Mouse (Mus musculus) embryonic facial prominence, embryonic 15.5 days (tissue): ENCODE measurements around the gene 3110009E18Rik. TPM values are rescaled to one million over a fixed set of nuclear protein-coding genes. Genes with fewer than 3 reads are reported as not detected.
A peak's percentile ranks its signal among the peaks of the same experiment; 100 is the strongest.

Experiments used
- ATAC-seq: fragments of 200-750 bp; cut with Nextera tagmentation; 2 replicates; pipeline ENCODE4 v1.8.0; 2017; ENCODE audit warnings: low read depth, moderate TSS enrichment; ENCODE audit not compliant: insufficient number of reproducible peaks, low FRiP score, low TSS enrichment
- H3K27ac ChIP-seq: fragments of 300-500 bp; sonication (generic); replicated peaks from 2 replicates; pipeline ENCODE4 v1.5.1; 2015; ENCODE audit warnings: mild to moderate bottlenecking, inconsistent platforms
- H3K27me3 ChIP-seq: fragments of 300-500 bp; sonication (generic); 2 replicates; pipeline ENCODE4 v1.6.1; 2015; ENCODE audit warnings: inconsistent platforms
- H3K36me3 ChIP-seq: fragments of 300-500 bp; sonication (generic); 2 replicates; pipeline ENCODE4 v1.6.1; 2015; ENCODE audit warnings: mild to moderate bottlenecking, inconsistent platforms
- H3K4me1 ChIP-seq: fragments of 300-500 bp; sonication (generic); 2 replicates; pipeline ENCODE4 v1.6.1; 2015; ENCODE audit warnings: inconsistent platforms
- H3K4me2 ChIP-seq: fragments of 300-500 bp; sonication (generic); replicated peaks from 2 replicates; pipeline ENCODE4 v1.6.1; 2015; ENCODE audit warnings: mild to moderate bottlenecking, inconsistent platforms
- H3K4me3 ChIP-seq: fragments of 300-500 bp; sonication (generic); replicated peaks from 2 replicates; pipeline ENCODE4 v1.5.1; 2015; ENCODE audit warnings: mild to moderate bottlenecking, inconsistent platforms
- H3K9ac ChIP-seq: fragments of 300-500 bp; sonication (generic); 2 replicates; pipeline ENCODE4 v1.6.1; 2015; ENCODE audit warnings: inconsistent platforms
- H3K9me3 ChIP-seq: fragments of 300-500 bp; sonication (generic); replicated peaks from 2 replicates; pipeline ENCODE4 v1.6.1; 2016; ENCODE audit warnings: inconsistent platforms
- WGBS: fragments of 180-500 bp; shearing (Covaris S2); methylation state at CpG from one replicate; pipeline ENCODE4 v1.1.7; 2015; 5-methylcytosine and 5-hydroxymethylcytosine counted together
- polyA plus RNA-seq: library from polyadenylated mRNA; unstranded; fragments of >200 nt; fragmentation: Nextera tagmentation; extraction: Ambion mirVana; gene quantifications from 2 replicates; pipeline ENCODE4 v1.2.1, GENCODE M21; 2015

3110009E18Rik gene
- polyA plus RNA-seq, 1 experiment from 2014 or later = 19.1 TPM

GRCm38 (mm10) chr1:120186655-120187054 is 65.7 kb downstream of the 3110009E18Rik start:
- 42% methylated on average over 9 of the region's 9 CpGs for WGBS
- no peaks in the 10 kb centered on the region for H3K27me3 ChIP-seq
- H3K9me3 ChIP-seq = no peaks in the 10 kb centered on the region
- no peak overlapping the region for H3K4me3 ChIP-seq
- ATAC-seq = no peak
- no peak overlapping the region for H3K27ac ChIP-seq
- no peak overlapping the region for H3K4me2 ChIP-seq
- no peaks in the 10 kb centered on the region for H3K4me1 ChIP-seq
- H3K36me3 ChIP-seq = no peaks in the 10 kb centered on the region
- no peak overlapping the region for H3K9ac ChIP-seq

GRCm38 (mm10) chr1:120187059-120187458 is 66.1 kb downstream of the 3110009E18Rik start:
- no peaks in the 10 kb centered on the region for H3K4me1 ChIP-seq

GRCm38 (mm10) chr1:120189206-120189605 is 68.2 kb downstream of the 3110009E18Rik start:
- ATAC-seq = no peak
- 78% methylated on average over 6 of the region's 6 CpGs for WGBS

More at GRCm38 (mm10) chr1:120187059-120187458, 66.1 kb downstream of the 3110009E18Rik start:
- H3K9ac ChIP-seq = no peak overlapping the region
- H3K36me3 ChIP-seq = no peaks in the 10 kb centered on the region
- whole genome bisulfite sequencing = 50% methylated on average over 7 of the region's 7 CpGs
- ATAC-seq = no peak
- no peaks in the 10 kb centered on the region for H3K9me3 ChIP-seq
- H3K27me3 ChIP-seq = no peaks in the 10 kb centered on the region
- H3K4me3 ChIP-seq = no peak overlapping the region
- H3K4me2 ChIP-seq = no peak overlapping the region
- no peak overlapping the region for H3K27ac ChIP-seq

GRCm38 (mm10) chr1:120190300-120190699 is 69.3 kb downstream of the 3110009E18Rik start:
- H3K27ac ChIP-seq = no peak overlapping the region
- H3K9me3 ChIP-seq = no peaks in the 10 kb centered on the region
- no peaks in the 10 kb centered on the region for H3K27me3 ChIP-seq
- H3K9ac ChIP-seq = no peak overlapping the region
- ATAC-seq = no peak
- no peaks in the 10 kb centered on the region for H3K36me3 ChIP-seq
- H3K4me1 ChIP-seq = no peaks in the 10 kb centered on the region
- H3K4me2 ChIP-seq = no peak overlapping the region
- WGBS = 91% methylated on average over 2 of the region's 2 CpGs
- H3K4me3 ChIP-seq = no peak overlapping the region

More at GRCm38 (mm10) chr1:120189206-120189605, 68.2 kb downstream of the 3110009E18Rik start:
- no peaks in the 10 kb centered on the region for H3K36me3 ChIP-seq
- no peak overlapping the region for H3K4me3 ChIP-seq
- H3K27ac ChIP-seq = no peak overlapping the region
- no peak overlapping the region for H3K4me2 ChIP-seq
- no peak overlapping the region for H3K9ac ChIP-seq
- no peaks in the 10 kb centered on the region for H3K4me1 ChIP-seq
- H3K27me3 ChIP-seq = no peaks in the 10 kb centered on the region
- H3K9me3 ChIP-seq = no peaks in the 10 kb centered on the region

- Histone ChIP-seq H3K27ac (no peak overlapping the region), H3K36me3 (no peaks in the 10 kb centered on the region), H3K27me3 (no peaks in the 10 kb centered on the region), H3K4me3 (no peak overlapping the region), H3K9me3 (no peaks in the 10 kb centered on the region), H3K4me1 (no peaks in the 10 kb centered on the region), H3K9ac (no peak overlapping the region), H3K4me2 (no peak overlapping the region)
- ATAC-seq = no peak
- WGBS = 76% methylated on average over 6 of the region's 6 CpGs
Measured at GRCm38 (mm10) chr1:120190946-120191345, 70.0 kb downstream of the 3110009E18Rik start.

- no peak overlapping the region for H3K4me3 ChIP-seq
- 75% methylated on average over 6 of the region's 6 CpGs for WGBS
- no peak for ATAC-seq
Measured at GRCm38 (mm10) chr1:120192321-120192720, 71.3 kb downstream of the 3110009E18Rik start.

GRCm38 (mm10) chr1:120193586-120193985 is 72.6 kb downstream of the 3110009E18Rik start:
- no peaks in the 10 kb centered on the region for H3K9me3 ChIP-seq
- H3K27me3 ChIP-seq = no peaks in the 10 kb centered on the region
- 86% methylated on average over 10 of the region's 10 CpGs for WGBS
- H3K4me3 ChIP-seq = no peak overlapping the region
- no peak overlapping the region for H3K9ac ChIP-seq
- no peak for ATAC-seq
- H3K4me2 ChIP-seq = no peak overlapping the region
- no peaks in the 10 kb centered on the region for H3K36me3 ChIP-seq
- H3K4me1 ChIP-seq = no peaks in the 10 kb centered on the region
- H3K27ac ChIP-seq = no peak overlapping the region

More at GRCm38 (mm10) chr1:120192321-120192720, 71.3 kb downstream of the 3110009E18Rik start:
- H3K27me3 ChIP-seq = no peaks in the 10 kb centered on the region
- no peaks in the 10 kb centered on the region for H3K4me1 ChIP-seq
- no peaks in the 10 kb centered on the region for H3K36me3 ChIP-seq
- no peak overlapping the region for H3K27ac ChIP-seq
- no peaks in the 10 kb centered on the region for H3K9me3 ChIP-seq
- no peak overlapping the region for H3K9ac ChIP-seq
- no peak overlapping the region for H3K4me2 ChIP-seq

- no peaks in the 10 kb centered on the region for H3K4me1 ChIP-seq
- H3K9ac ChIP-seq = no peak overlapping the region
- ATAC-seq = no peak
- H3K36me3 ChIP-seq = no peaks in the 10 kb centered on the region
- H3K4me3 ChIP-seq = no peak overlapping the region
- H3K4me2 ChIP-seq = no peak overlapping the region
- WGBS = 46% methylated on average over 5 of the region's 5 CpGs
- H3K27ac ChIP-seq = no peak overlapping the region
- no peaks in the 10 kb centered on the region for H3K9me3 ChIP-seq
- no peaks in the 10 kb centered on the region for H3K27me3 ChIP-seq
Measured at GRCm38 (mm10) chr1:120195947-120196346, 75.0 kb downstream of the 3110009E18Rik start.

- WGBS = 83% methylated on average over 2 of the region's 2 CpGs
- Histone ChIP-seq H3K27ac (no peak overlapping the region), H3K27me3 (no peaks in the 10 kb centered on the region), H3K4me1 (no peaks in the 10 kb centered on the region), H3K4me2 (no peak overlapping the region), H3K36me3 (no peaks in the 10 kb centered on the region), H3K9ac (no peak overlapping the region), H3K4me3 (no peak overlapping the region), H3K9me3 (no peaks in the 10 kb centered on the region)
- no peak for ATAC-seq
Measured at GRCm38 (mm10) chr1:120196724-120197123, 75.7 kb downstream of the 3110009E18Rik start.

GRCm38 (mm10) chr1:120197189-120197588 is 76.2 kb downstream of the 3110009E18Rik start:
- Histone ChIP-seq H3K4me2 (no peak overlapping the region), H3K4me1 (no peaks in the 10 kb centered on the region), H3K9ac (no peak overlapping the region), H3K36me3 (no peaks in the 10 kb centered on the region), H3K4me3 (no peak overlapping the region), H3K27ac (no peak overlapping the region), H3K27me3 (no peaks in the 10 kb centered on the region), H3K9me3 (no peaks in the 10 kb centered on the region)
- ATAC-seq = peak; percentile 63; the same call in 1 of the 2 replicates
- 16% methylated on average over 5 of the region's 5 CpGs for WGBS

- ATAC-seq = no peak
Measured at GRCm38 (mm10) chr1:120198151-120198550, 77.2 kb downstream of the 3110009E18Rik start.

GRCm38 (mm10) chr1:120198942-120199341 is 78.0 kb downstream of the 3110009E18Rik start:
- Histone ChIP-seq H3K27me3 (no peaks in the 10 kb centered on the region), H3K4me2 (no peak overlapping the region), H3K4me1 (no peaks in the 10 kb centered on the region), H3K9ac (no peak overlapping the region), H3K4me3 (no peak overlapping the region), H3K36me3 (no peaks in the 10 kb centered on the region), H3K27ac (no peak overlapping the region), H3K9me3 (no peaks in the 10 kb centered on the region)
- ATAC-seq = no peak
- 84% methylated on average over 4 of the region's 4 CpGs for WGBS

More at GRCm38 (mm10) chr1:120198151-120198550, 77.2 kb downstream of the 3110009E18Rik start:
- H3K4me3 ChIP-seq = no peak overlapping the region
- no peaks in the 10 kb centered on the region for H3K4me1 ChIP-seq
- H3K27ac ChIP-seq = no peak overlapping the region
- no peaks in the 10 kb centered on the region for H3K36me3 ChIP-seq
- H3K27me3 ChIP-seq = no peaks in the 10 kb centered on the region
- H3K9me3 ChIP-seq = no peaks in the 10 kb centered on the region
- WGBS = 52% methylated on average over 3 of the region's 3 CpGs
- no peak overlapping the region for H3K9ac ChIP-seq
- H3K4me2 ChIP-seq = no peak overlapping the region
